Mouse (Mus musculus): ENCODE data around the gene Catip. TPM values are rescaled to one million over a fixed set of nuclear protein-coding genes. Genes with fewer than 3 reads are reported as not detected.

Gene Catip
- polyA plus RNA-seq, 1 experiment, result not detected

GRCm38 (mm10) chr1:74387386-74387988, 25.6 kb downstream of the Catip start:
- WGBS, result 26% methylated on average over 15 of the region's 15 CpGs
- Histone ChIP-seq H3K27ac (ENCODE audit: control insufficient read depth, insufficient read depth, low read depth, low read length, poor library complexity) (peak overlapping the region; percentile 98), H3K4me1 (ENCODE audit: control insufficient read depth, insufficient read depth, low read length) (peaks cover 2% of the 10 kb centered on the region; the same call in 1 of the 2 replicates), H3K4me3 (replicated peaks; ENCODE audit: control insufficient read depth, low read depth, low read length) (peak overlapping the region; percentile 72)
- TF ChIP-seq POLR2A (IDR thresholded peaks at IDR 0.05; ENCODE audit: borderline replicate concordance, control insufficient read depth, low read depth, low read length) (no peak), CTCF (IDR thresholded peaks at IDR 0.05; ENCODE audit: control insufficient read depth, insufficient read depth, low read length) (no peak)

GRCm38 (mm10) chr1:74388398-74388920, 26.6 kb downstream of the Catip start:
- H3K27ac ChIP-seq (ENCODE audit: control insufficient read depth, insufficient read depth, low read depth, low read length, poor library complexity), result no peak overlapping the region
- WGBS, result 81% methylated on average over 7 of the region's 7 CpGs
- TF ChIP-seq CTCF (IDR thresholded peaks at IDR 0.05; ENCODE audit: control insufficient read depth, insufficient read depth, low read length) (no peak), POLR2A (IDR thresholded peaks at IDR 0.05; ENCODE audit: borderline replicate concordance, control insufficient read depth, low read depth, low read length) (no peak)
- H3K4me1 ChIP-seq (ENCODE audit: control insufficient read depth, insufficient read depth, low read length), result peaks cover 2% of the 10 kb centered on the region; the same call in 1 of the 2 replicates
- no peak overlapping the region for H3K4me3 ChIP-seq (replicated peaks; ENCODE audit: control insufficient read depth, low read depth, low read length)

DNA sequence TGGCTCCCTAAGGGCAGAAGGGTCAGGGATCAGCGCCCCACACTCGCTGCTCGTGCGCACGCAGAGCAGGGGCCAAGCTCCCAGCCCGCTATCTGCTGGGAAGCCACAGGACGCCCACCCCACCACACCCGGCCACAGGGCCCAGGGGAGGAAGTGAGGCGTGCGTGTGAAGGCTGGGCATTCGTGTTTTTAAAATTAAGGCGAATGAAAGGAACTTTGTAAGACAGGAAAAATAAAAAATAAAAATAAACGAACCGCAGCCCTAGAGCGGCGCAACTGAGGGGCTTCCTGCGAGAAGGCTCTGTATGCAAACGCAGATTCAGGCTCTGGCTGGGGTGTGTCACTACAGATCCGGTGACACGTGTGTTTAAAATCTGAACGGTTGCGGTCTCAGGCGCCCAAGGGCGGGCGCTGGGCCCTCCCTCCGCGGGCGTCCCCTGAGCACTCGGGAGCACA, 28.0 kb downstream of the Catip start:
- H3K4me1 ChIP-seq (ENCODE audit: control insufficient read depth, insufficient read depth, low read length), result peaks cover 2% of the 10 kb centered on the region; the same call in 1 of the 2 replicates
- H3K27ac ChIP-seq (ENCODE audit: control insufficient read depth, insufficient read depth, low read depth, low read length, poor library complexity), result peak overlapping the region; percentile 44

DNA sequence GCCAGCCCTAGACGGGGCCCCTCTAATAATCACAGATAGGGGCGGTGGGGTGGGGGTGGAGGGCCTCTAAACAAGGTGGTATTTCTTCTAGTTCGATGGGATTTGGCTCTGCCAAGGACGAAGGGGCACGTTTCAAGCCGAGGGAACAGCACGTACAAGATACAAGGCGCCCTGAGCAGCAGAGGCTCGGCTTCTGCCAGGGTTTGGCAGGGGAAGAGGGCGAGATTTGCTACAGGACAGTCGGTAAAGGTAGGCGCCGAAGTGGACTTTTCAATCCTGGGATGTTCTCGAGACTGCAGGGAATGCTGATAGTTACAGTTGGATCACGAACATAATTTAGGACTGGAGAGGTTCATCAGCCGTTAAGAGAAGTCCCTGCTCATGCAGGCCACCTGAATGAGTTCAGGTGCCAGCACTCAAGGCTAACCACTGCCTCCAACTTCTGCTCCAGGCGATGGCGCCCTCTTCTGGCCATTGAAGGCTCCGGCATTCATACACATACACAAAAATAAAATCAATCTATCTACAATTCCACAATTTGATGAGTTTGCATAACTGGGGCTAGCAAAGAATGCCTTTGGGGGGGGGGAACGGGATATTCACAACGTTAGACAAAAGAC, 28.5 kb downstream of the Catip start:
- Histone ChIP-seq H3K4me3 (replicated peaks; ENCODE audit: control insufficient read depth, low read depth, low read length) (peak overlapping the region; percentile 73), H3K4me1 (ENCODE audit: control insufficient read depth, insufficient read depth, low read length) (peaks cover 2% of the 10 kb centered on the region; the same call in 1 of the 2 replicates), H3K27ac (ENCODE audit: control insufficient read depth, insufficient read depth, low read depth, low read length, poor library complexity) (peak overlapping the region; percentile 80)
- TF ChIP-seq POLR2A (IDR thresholded peaks at IDR 0.05; ENCODE audit: borderline replicate concordance, control insufficient read depth, low read depth, low read length) (no peak), CTCF (IDR thresholded peaks at IDR 0.05; ENCODE audit: control insufficient read depth, insufficient read depth, low read length) (peak; percentile 88)
- WGBS, result 1% methylated on average over 21 of the region's 21 CpGs

More for the DNA sequence above, 28.0 kb downstream of the Catip start:
- no peak; the same call in 1 of the 2 replicates for TF ChIP-seq POLR2A (IDR thresholded peaks at IDR 0.05; ENCODE audit: borderline replicate concordance, control insufficient read depth, low read depth, low read length)
- TF ChIP-seq CTCF (IDR thresholded peaks at IDR 0.05; ENCODE audit: control insufficient read depth, insufficient read depth, low read length), result no peak
- H3K4me3 ChIP-seq (replicated peaks; ENCODE audit: control insufficient read depth, low read depth, low read length), result no peak overlapping the region
- WGBS, result under 1% methylated on average over 29 of the region's 29 CpGs

- Histone ChIP-seq H3K27ac (ENCODE audit: control insufficient read depth, insufficient read depth, low read depth, low read length, poor library complexity) (peak within 1 kb of the TSS; percentile 99), H3K4me1 (ENCODE audit: control insufficient read depth, insufficient read depth, low read length) (peaks cover 2% of the 10 kb centered on the region; the same call in 1 of the 2 replicates), H3K4me3 (replicated peaks; ENCODE audit: control insufficient read depth, low read depth, low read length) (peak within 1 kb of the TSS; percentile 98)
- 2% methylated on average over 51 of the region's 51 CpGs for WGBS
- peak; percentile 32; the same call in 1 of the 2 replicates for TF ChIP-seq CTCF (IDR thresholded peaks at IDR 0.05; ENCODE audit: control insufficient read depth, insufficient read depth, low read length)
- peak; percentile 40; the same call in 1 of the 2 replicates for TF ChIP-seq POLR2A (IDR thresholded peaks at IDR 0.05; ENCODE audit: borderline replicate concordance, control insufficient read depth, low read depth, low read length)
Observed at GRCm38 (mm10) chr1:74390924-74391748, 29.2 kb downstream of the Catip start, which contains the start of gene Ctdsp1. Ctdsp1 (plus strand) TSS chr1:74391509.

DNA sequence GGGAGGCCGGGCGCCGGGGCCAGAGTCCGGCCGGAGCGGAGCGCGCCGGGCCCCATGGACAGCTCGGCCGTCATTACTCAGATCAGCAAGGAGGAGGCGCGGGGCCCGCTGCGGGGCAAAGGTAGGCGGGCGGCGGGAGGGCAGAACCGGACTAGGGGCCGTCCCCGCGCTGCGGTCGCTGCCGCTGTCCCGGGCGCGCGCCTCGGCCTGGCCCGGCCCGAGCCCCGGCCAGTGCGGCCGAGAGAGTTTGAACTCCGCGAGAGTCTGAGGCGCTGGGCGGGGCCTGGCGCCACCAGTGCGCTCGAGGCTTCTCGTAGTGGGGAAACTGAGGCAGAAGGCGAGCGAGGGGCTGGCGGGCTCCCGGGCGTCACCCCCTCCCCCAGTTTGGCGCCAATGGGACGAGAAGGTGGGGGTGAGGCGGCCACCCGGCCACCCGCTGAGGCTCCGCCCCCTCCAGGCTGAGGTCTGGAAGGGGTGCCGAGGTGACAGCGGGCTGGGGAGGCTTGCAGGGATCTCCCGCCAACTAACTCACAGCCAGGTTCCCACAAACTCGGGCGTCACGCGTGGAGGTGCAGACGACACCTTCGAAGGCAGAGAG, 30.0 kb downstream of the Catip start:
- WGBS, result 1% methylated on average over 62 of the region's 63 CpGs
- TF ChIP-seq CTCF (IDR thresholded peaks at IDR 0.05; ENCODE audit: control insufficient read depth, insufficient read depth, low read length), result no peak
- peak; percentile 41; the same call in 1 of the 2 replicates for TF ChIP-seq POLR2A (IDR thresholded peaks at IDR 0.05; ENCODE audit: borderline replicate concordance, control insufficient read depth, low read depth, low read length)
- H3K4me3 ChIP-seq (replicated peaks; ENCODE audit: control insufficient read depth, low read depth, low read length), result peak overlapping the region; percentile 98
- peak overlapping the region; percentile 99 for H3K27ac ChIP-seq (ENCODE audit: control insufficient read depth, insufficient read depth, low read depth, low read length, poor library complexity)
- H3K4me1 ChIP-seq (ENCODE audit: control insufficient read depth, insufficient read depth, low read length), result peaks cover 2% of the 10 kb centered on the region; the same call in 1 of the 2 replicates

DNA sequence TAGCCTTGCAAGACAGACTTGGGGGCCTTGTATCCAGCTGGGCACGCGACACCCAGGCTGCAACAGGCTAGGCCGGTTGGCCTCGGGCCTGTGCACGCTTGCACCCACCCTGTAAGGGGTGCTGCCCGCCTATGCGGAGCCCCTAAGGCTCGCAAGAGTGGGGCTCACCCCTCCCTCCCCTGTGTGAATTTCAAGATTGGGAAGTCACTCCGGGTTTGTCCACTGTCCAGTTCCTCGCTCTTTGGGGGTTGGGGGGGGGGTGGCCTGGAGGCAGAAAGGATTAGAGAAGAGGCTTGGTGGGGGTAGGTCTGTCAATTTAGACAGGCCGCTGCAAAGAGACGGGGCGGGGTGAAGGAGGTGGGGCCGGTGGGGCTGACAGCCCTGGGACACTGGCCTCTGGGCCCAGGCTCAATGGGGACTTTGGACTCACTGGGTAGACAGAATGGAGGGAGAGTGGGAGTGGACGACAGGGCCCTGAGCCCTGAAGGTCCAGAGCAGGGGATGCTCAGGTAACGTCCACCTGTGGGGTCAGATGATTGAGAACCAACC, 30.6 kb downstream of the Catip start:
- peak overlapping the region; percentile 98 for H3K4me3 ChIP-seq (replicated peaks; ENCODE audit: control insufficient read depth, low read depth, low read length)
- WGBS, result 5% methylated on average over 16 of the region's 16 CpGs
- H3K27ac ChIP-seq (ENCODE audit: control insufficient read depth, insufficient read depth, low read depth, low read length, poor library complexity), result peak overlapping the region; percentile 99
- peaks cover 2% of the 10 kb centered on the region; the same call in 1 of the 2 replicates for H3K4me1 ChIP-seq (ENCODE audit: control insufficient read depth, insufficient read depth, low read length)
- TF ChIP-seq CTCF (IDR thresholded peaks at IDR 0.05; ENCODE audit: control insufficient read depth, insufficient read depth, low read length) (no peak), POLR2A (IDR thresholded peaks at IDR 0.05; ENCODE audit: borderline replicate concordance, control insufficient read depth, low read depth, low read length) (no peak)
